Comparison of ENCODE assay signal across 8 mouse cellular contexts in genomic region chr13:56522821-56523167, GRCm38 (mm10). TPM values are rescaled to one million over a fixed set of nuclear protein-coding genes. Genes with fewer than 3 reads are reported as not detected.
DNase-seq lines count a peak whose midpoint lies in the region; ATAC-seq lines count a peak whose summit lies in the region.

No protein-coding gene starts in this region.

- H3K27ac ChIP-seq in kidney, embryonic 14.5 days (ENCODE audit: low read depth, low read length): no peak overlapping the region
- 0 out of 2 replicates have a peak overlapping the region, but pooled peaks have one; percentile 44 for H3K27ac ChIP-seq in hindbrain, embryonic 13.5 days
- H3K27ac ChIP-seq in midbrain, embryonic 13.5 days: no peak overlapping the region

- DNase-seq in kidney, adult 11 months: no peak
- DNase-seq in brain, adult 2 months (ENCODE audit: low read depth, low spot score): peak; percentile 10
- no peak for DNase-seq in layer of hippocampus, adult 8-10 months (ENCODE audit: low spot score in 2 of 2)
- no peak for DNase-seq in right cerebral cortex, postnatal 4 days

- WGBS in kidney, embryonic 14.5 days: 4% methylated on average over 8 of the region's 8 CpGs
- WGBS in hindbrain, embryonic 13.5 days: 8% methylated on average over 8 of the region's 8 CpGs
- WGBS in midbrain, embryonic 13.5 days: 8% methylated on average over 8 of the region's 8 CpGs

- no peaks in the 10 kb centered on the region for H3K36me3 ChIP-seq in kidney, embryonic 14.5 days (ENCODE audit: control insufficient read depth, insufficient read depth, low read length)
- no peaks in the 10 kb centered on the region for H3K36me3 ChIP-seq in hindbrain, embryonic 13.5 days
- no peaks in the 10 kb centered on the region for H3K36me3 ChIP-seq in midbrain, embryonic 13.5 days

- H3K4me3 ChIP-seq in kidney, embryonic 14.5 days (ENCODE audit: low read length): peak overlapping the region; percentile 62
- H3K4me3 ChIP-seq in hindbrain, embryonic 13.5 days: peak overlapping the region; percentile 61
- H3K4me3 ChIP-seq in midbrain, embryonic 13.5 days (replicated peaks): peak overlapping the region; percentile 71

- H3K4me1 ChIP-seq in kidney, embryonic 14.5 days (ENCODE audit: control insufficient read depth, insufficient read depth, low read length): no peaks in the 10 kb centered on the region
- H3K4me1 ChIP-seq in hindbrain, embryonic 13.5 days (replicated peaks): peaks cover 3% of the 10 kb centered on the region; the same call in 1 of the 2 replicates
- no peaks in the 10 kb centered on the region for H3K4me1 ChIP-seq in midbrain, embryonic 13.5 days (replicated peaks)

- ATAC-seq in kidney, embryonic 14.5 days (ENCODE audit: low FRiP score, low TSS enrichment): no peak
- peak; percentile 21; the same call in 1 of the 2 replicates for ATAC-seq in hindbrain, embryonic 13.5 days (ENCODE audit: low FRiP score)
- ATAC-seq in midbrain, embryonic 13.5 days: peak; percentile 52
- no peak for ATAC-seq in megakaryocyte progenitor cell, adult 5-6 weeks (replicated peaks; ENCODE audit: poor library complexity)

- no peaks in the 10 kb centered on the region for H3K27me3 ChIP-seq in kidney, embryonic 14.5 days (ENCODE audit: control insufficient read depth, insufficient read depth, low read length)
- H3K27me3 ChIP-seq in hindbrain, embryonic 13.5 days: no peaks in the 10 kb centered on the region
- no peaks in the 10 kb centered on the region for H3K27me3 ChIP-seq in midbrain, embryonic 13.5 days

- no peaks in the 10 kb centered on the region for H3K9me3 ChIP-seq in kidney, embryonic 14.5 days (ENCODE audit: control insufficient read depth, low read length)
- no peaks in the 10 kb centered on the region for H3K9me3 ChIP-seq in hindbrain, embryonic 13.5 days
- H3K9me3 ChIP-seq in midbrain, embryonic 13.5 days: no peaks in the 10 kb centered on the region

- H3K4me2 ChIP-seq in kidney, embryonic 14.5 days (replicated peaks; ENCODE audit: low read depth, low read length): peak overlapping the region; percentile 54
- H3K4me2 ChIP-seq in hindbrain, embryonic 13.5 days: peak overlapping the region; percentile 76
- H3K4me2 ChIP-seq in midbrain, embryonic 13.5 days (replicated peaks): peak overlapping the region; percentile 85

- peak overlapping the region; percentile 42 for H3K9ac ChIP-seq in kidney, embryonic 14.5 days (ENCODE audit: low read depth, low read length)
- H3K9ac ChIP-seq in hindbrain, embryonic 13.5 days: peak overlapping the region; percentile 73
- peak overlapping the region; percentile 75 for H3K9ac ChIP-seq in midbrain, embryonic 13.5 days (replicated peaks)

RNA-seq across cellular contexts. Expression of gene Fbxl21, which starts 0.5 kb away (rescaled TPM):
- polyA plus RNA-seq in kidney, embryonic 14.5 days (2014; fragmentation: Nextera tagmentation; extraction: Ambion mirVana): 2.9 and 3.6 TPM in 2 replicates
- polyA plus RNA-seq in hindbrain, embryonic 13.5 days (2015; fragmentation: Nextera tagmentation; extraction: Ambion mirVana): 2.8 and 3.5 TPM in 2 replicates
- 2.5 and 2.6 TPM in 2 replicates for polyA plus RNA-seq in midbrain, embryonic 13.5 days (2015; fragmentation: Nextera tagmentation; extraction: Ambion mirVana)
- total RNA-seq in megakaryocyte progenitor cell, adult 5-6 weeks (2015): 0.67 and 0.95 TPM in 2 replicates
- not detected in 2 replicates for total RNA-seq in megakaryocyte progenitor cell, adult 5-6 weeks (2017)
- total RNA-seq in layer of hippocampus, adult 8-10 months (2022): 10 to 100 TPM in 1 of 4 experiments, 1 to 10 TPM in 3; 6.4 to 10.3 (median 8.0) TPM

RNA-seq across cellular contexts. Expression of gene Lect2, which starts 25.5 kb away (rescaled TPM):
- 0.96 and 1.6 TPM in 2 replicates for polyA plus RNA-seq in kidney, embryonic 14.5 days (2014; fragmentation: Nextera tagmentation; extraction: Ambion mirVana)
- not detected in 2 replicates for polyA plus RNA-seq in hindbrain, embryonic 13.5 days (2015; fragmentation: Nextera tagmentation; extraction: Ambion mirVana)
- not detected in 2 replicates for polyA plus RNA-seq in midbrain, embryonic 13.5 days (2015; fragmentation: Nextera tagmentation; extraction: Ambion mirVana)
- not detected in 2 replicates for total RNA-seq in megakaryocyte progenitor cell, adult 5-6 weeks (2015)
- total RNA-seq in megakaryocyte progenitor cell, adult 5-6 weeks (2017): not detected in 2 replicates
- total RNA-seq in layer of hippocampus, adult 8-10 months (2022): not detected

RNA-seq across cellular contexts. Expression of gene Il9, which starts 40.7 kb away (rescaled TPM):
- polyA plus RNA-seq in kidney, embryonic 14.5 days (2014; fragmentation: Nextera tagmentation; extraction: Ambion mirVana): not detected in 2 replicates
- polyA plus RNA-seq in hindbrain, embryonic 13.5 days (2015; fragmentation: Nextera tagmentation; extraction: Ambion mirVana): not detected in 2 replicates
- polyA plus RNA-seq in midbrain, embryonic 13.5 days (2015; fragmentation: Nextera tagmentation; extraction: Ambion mirVana): not detected in 2 replicates
- total RNA-seq in megakaryocyte progenitor cell, adult 5-6 weeks (2015): not detected in 2 replicates
- not detected in 2 replicates for total RNA-seq in megakaryocyte progenitor cell, adult 5-6 weeks (2017)
- total RNA-seq in layer of hippocampus, adult 8-10 months (2022): not detected

Comparison
In these comparisons a context has a peak if more than half of its experiments do, and no peak if none do; other contexts are left out.
1. ATAC-seq: peak in hindbrain, embryonic 13.5 days (single experiment) and midbrain, embryonic 13.5 days (single experiment); none in kidney, embryonic 14.5 days (single experiment) and megakaryocyte progenitor cell, adult 5-6 weeks (single experiment).
2. Peak in every context shown above with its lines, with median percentiles within 50 percentile points of each other: H3K4me2 ChIP-seq, H3K4me3 ChIP-seq and H3K9ac ChIP-seq.